Mouse (Mus musculus) hindbrain, embryonic 13.5 days (tissue): Measurements from ENCODE around the gene Blvrb. TPM values are rescaled to one million over a fixed set of nuclear protein-coding genes. Genes with fewer than 3 reads are reported as not detected.
"Not testable (repeated sequence)": the region's sequence is repeated elsewhere in the genome, so short reads cannot be mapped to it uniquely, and the experiment has no call there.

ENCODE experiments used
- ATAC-seq: fragments of 200-750 bp; cut with Nextera tagmentation; 2 replicates; pipeline ENCODE4 v1.8.0; 2017; ENCODE audit warnings: moderate TSS enrichment; ENCODE audit not compliant: low FRiP score
- H3K27ac ChIP-seq: fragments of 300-500 bp; sonication (generic); 2 replicates; pipeline ENCODE4 v1.5.1; 2015; ENCODE audit warnings: inconsistent platforms, mild to moderate bottlenecking, moderate library complexity
- H3K27me3 ChIP-seq: fragments of 300-500 bp; sonication (generic); 2 replicates; pipeline ENCODE4 v1.6.1; 2015; ENCODE audit warnings: mild to moderate bottlenecking, inconsistent platforms
- H3K36me3 ChIP-seq: fragments of 300-500 bp; sonication (generic); 2 replicates; pipeline ENCODE4 v1.6.1; 2015; ENCODE audit warnings: mild to moderate bottlenecking, inconsistent platforms
- H3K4me1 ChIP-seq: fragments of 300-500 bp; sonication (generic); replicated peaks from 2 replicates; pipeline ENCODE4 v1.6.1; 2015; ENCODE audit warnings: inconsistent platforms
- H3K4me2 ChIP-seq: fragments of 300-500 bp; sonication (generic); 2 replicates; pipeline ENCODE4 v1.6.1; 2015; ENCODE audit warnings: inconsistent platforms, mild to moderate bottlenecking, moderate library complexity
- H3K4me3 ChIP-seq: fragments of 300-500 bp; sonication (generic); 2 replicates; pipeline ENCODE4 v1.5.1; 2015; ENCODE audit warnings: mild to moderate bottlenecking, inconsistent platforms
- H3K9ac ChIP-seq: fragments of 300-500 bp; sonication (generic); 2 replicates; pipeline ENCODE4 v1.6.1; 2015; ENCODE audit warnings: mild to moderate bottlenecking, inconsistent platforms
- H3K9me3 ChIP-seq: fragments of 300-500 bp; sonication (generic); 2 replicates; pipeline ENCODE4 v1.6.1; 2016; ENCODE audit warnings: inconsistent platforms
- whole genome bisulfite sequencing: fragments of 180-500 bp; shearing (Covaris S2); methylation state at CpG from one replicate; pipeline ENCODE4 v1.1.7; 2015; 5-methylcytosine and 5-hydroxymethylcytosine counted together
- polyA plus RNA-seq: library from polyadenylated mRNA; unstranded; fragments of >200 nt; fragmentation: Nextera tagmentation; extraction: Ambion mirVana; gene quantifications from 2 replicates; pipeline ENCODE4 v1.2.1, GENCODE M21; 2015

Blvrb gene
- polyA plus RNA-seq, 1 experiment from 2014 or later, result 18.7 TPM

- peak overlapping the region; percentile 77 for H3K9ac ChIP-seq
- ATAC-seq, result no peak
- peak overlapping the region; percentile 70 for H3K4me3 ChIP-seq
- 3% methylated on average over 13 of the region's 13 CpGs for WGBS
- H3K4me1 ChIP-seq, result peaks cover 26% of the 10 kb centered on the region
- no peaks in the 10 kb centered on the region for H3K36me3 ChIP-seq
- H3K4me2 ChIP-seq, result peak overlapping the region; percentile 61
- peak overlapping the region; percentile 94 for H3K27ac ChIP-seq
- H3K9me3 ChIP-seq, result no peaks in the 10 kb centered on the region
- peaks cover 17% of the 10 kb centered on the region for H3K27me3 ChIP-seq
These were observed 40.0 kb downstream of the Blvrb start for GRCm38 (mm10) chr7:27487740-27488268.

- ATAC-seq, result no peak
- H3K9me3 ChIP-seq, result no peaks in the 10 kb centered on the region
- H3K4me3 ChIP-seq, result no peak overlapping the region
- H3K9ac ChIP-seq, result no peak overlapping the region
- H3K4me1 ChIP-seq, result peaks cover 26% of the 10 kb centered on the region
- WGBS, result 90% methylated on average over 25 of the region's 25 CpGs
- no peaks in the 10 kb centered on the region for H3K36me3 ChIP-seq
- H3K27me3 ChIP-seq, result peaks cover 17% of the 10 kb centered on the region
- H3K4me2 ChIP-seq, result no peak overlapping the region
- no peak overlapping the region for H3K27ac ChIP-seq
These were observed 41.6 kb downstream of the Blvrb start for GRCm38 (mm10) chr7:27489270-27489869.

GRCm38 (mm10) chr7:27490227-27490542 lies 42.4 kb downstream of the Blvrb start:
- Histone ChIP-seq H3K9ac (peak overlapping the region; percentile 64; the same call in 1 of the 2 replicates), H3K4me3 (peak overlapping the region; percentile 28), H3K4me2 (peak overlapping the region; percentile 48), H3K27me3 (peaks cover 16% of the 10 kb centered on the region), H3K27ac (peak overlapping the region; percentile 58), H3K36me3 (no peaks in the 10 kb centered on the region), H3K4me1 (peaks cover 26% of the 10 kb centered on the region), H3K9me3 (no peaks in the 10 kb centered on the region)
- no peak for ATAC-seq
- WGBS, result 45% methylated on average over 4 of the region's 4 CpGs

GRCm38 (mm10) chr7:27490543-27491329 lies 43.0 kb downstream of the Blvrb start:
- 3% methylated on average over 27 of the region's 33 CpGs for WGBS
- 0 out of 2 replicates have a peak, but pooled peaks have one; percentile 11 for ATAC-seq
- Histone ChIP-seq H3K27ac (peak overlapping the region; percentile 58), H3K4me3 (peak overlapping the region; percentile 28), H3K4me2 (peak overlapping the region; percentile 48), H3K9ac (peak overlapping the region; percentile 64; the same call in 1 of the 2 replicates), H3K4me1 (peaks cover 26% of the 10 kb centered on the region), H3K27me3 (peaks cover 12% of the 10 kb centered on the region), H3K36me3 (no peaks in the 10 kb centered on the region), H3K9me3 (no peaks in the 10 kb centered on the region)

- ATAC-seq, result no peak
- H3K9me3 ChIP-seq, result no peaks in the 10 kb centered on the region
- 73% methylated on average over 7 of the region's 7 CpGs for WGBS
These were observed 44.1 kb downstream of the Blvrb start for GRCm38 (mm10) chr7:27491856-27492255.

GRCm38 (mm10) chr7:27493022-27493421 lies 45.2 kb downstream of the Blvrb start:
- Histone ChIP-seq H3K27ac (no peak overlapping the region), H3K4me2 (no peak overlapping the region), H3K9ac (no peak overlapping the region), H3K4me1 (peaks cover 16% of the 10 kb centered on the region), H3K27me3 (peaks cover 12% of the 10 kb centered on the region), H3K4me3 (no peak overlapping the region), H3K36me3 (no peaks in the 10 kb centered on the region), H3K9me3 (no peaks in the 10 kb centered on the region)
- ATAC-seq, result no peak
- WGBS, result 80% methylated on average over 3 of the region's 3 CpGs

More at GRCm38 (mm10) chr7:27491856-27492255, 44.1 kb downstream of the Blvrb start:
- H3K27me3 ChIP-seq, result peaks cover 12% of the 10 kb centered on the region
- H3K4me2 ChIP-seq, result no peak overlapping the region
- H3K4me3 ChIP-seq, result no peak overlapping the region
- H3K9ac ChIP-seq, result no peak overlapping the region
- no peak overlapping the region for H3K27ac ChIP-seq
- H3K4me1 ChIP-seq, result peaks cover 23% of the 10 kb centered on the region
- H3K36me3 ChIP-seq, result no peaks in the 10 kb centered on the region

- no peaks in the 10 kb centered on the region for H3K36me3 ChIP-seq
- ATAC-seq, result no peak
- H3K4me2 ChIP-seq, result no peak overlapping the region
- peaks cover 13% of the 10 kb centered on the region for H3K4me1 ChIP-seq
- H3K9me3 ChIP-seq, result no peaks in the 10 kb centered on the region
- H3K27ac ChIP-seq, result no peak overlapping the region
- peaks cover 12% of the 10 kb centered on the region for H3K27me3 ChIP-seq
- no peak overlapping the region for H3K4me3 ChIP-seq
- WGBS, result 88% methylated on average over 5 of the region's 5 CpGs
- H3K9ac ChIP-seq, result no peak overlapping the region
These were observed 45.7 kb downstream of the Blvrb start for GRCm38 (mm10) chr7:27493450-27493849.

- H3K4me2 ChIP-seq, ATAC-seq, H3K9me3 ChIP-seq, H3K27ac ChIP-seq, H3K36me3 ChIP-seq, H3K9ac ChIP-seq, H3K27me3 ChIP-seq, H3K4me3 ChIP-seq: not testable (repeated sequence)
- H3K4me1 ChIP-seq, result peaks cover 13% of the 10 kb centered on the region
- WGBS, result 89% methylated on average over 9 of the region's 9 CpGs
These were observed 47.0 kb downstream of the Blvrb start for GRCm38 (mm10) chr7:27494659-27495367.

- H3K4me2 ChIP-seq, result no peak within 1 kb of the TSS
- no peaks in the 10 kb centered on the region for H3K9me3 ChIP-seq
- no peak within 1 kb of the TSS for H3K4me3 ChIP-seq
- WGBS, result 60% methylated on average over 3 of the region's 3 CpGs
- ATAC-seq, result no peak
- H3K36me3 ChIP-seq, result no peaks in the 10 kb centered on the region
- H3K27ac ChIP-seq, result no peak within 1 kb of the TSS
- H3K27me3 ChIP-seq, result no peaks in the 10 kb centered on the region
- H3K9ac ChIP-seq, result no peak within 1 kb of the TSS
- H3K4me1 ChIP-seq, result no peaks in the 10 kb centered on the region
These were observed 51.3 kb downstream of the Blvrb start, which contains the start of gene Prx for GRCm38 (mm10) chr7:27499036-27499435. Gene Prx, plus strand, starts transcription at chr7:27499324.

GRCm38 (mm10) chr7:27501620-27502019 lies 53.8 kb downstream of the Blvrb start:
- H3K4me3 ChIP-seq, result no peak overlapping the region
- no peaks in the 10 kb centered on the region for H3K27me3 ChIP-seq
- H3K27ac ChIP-seq, result no peak overlapping the region
- peaks cover 1% of the 10 kb centered on the region; the same call in 1 of the 2 replicates for H3K4me1 ChIP-seq
- no peaks in the 10 kb centered on the region for H3K9me3 ChIP-seq
- WGBS, result 70% methylated on average over 4 of the region's 4 CpGs
- no peak for ATAC-seq
- H3K36me3 ChIP-seq, result no peaks in the 10 kb centered on the region
- H3K4me2 ChIP-seq, result no peak overlapping the region
- no peak overlapping the region for H3K9ac ChIP-seq

- peak overlapping the region; percentile 96 for H3K27ac ChIP-seq
- 39% methylated on average over 9 of the region's 9 CpGs for WGBS
- no peak for ATAC-seq
- peak overlapping the region; percentile 59 for H3K4me2 ChIP-seq
- no peaks in the 10 kb centered on the region for H3K9me3 ChIP-seq
- no peaks in the 10 kb centered on the region for H3K27me3 ChIP-seq
- H3K36me3 ChIP-seq, result no peaks in the 10 kb centered on the region
- H3K4me3 ChIP-seq, result peak overlapping the region; percentile 51
- H3K4me1 ChIP-seq, result peaks cover 9% of the 10 kb centered on the region
- H3K9ac ChIP-seq, result peak overlapping the region; percentile 51; the same call in 1 of the 2 replicates
These were observed 59.1 kb downstream of the Blvrb start for GRCm38 (mm10) chr7:27506765-27507370.
